ENCODE assay signal across 9 mouse cellular contexts in the genomic region with DNA sequence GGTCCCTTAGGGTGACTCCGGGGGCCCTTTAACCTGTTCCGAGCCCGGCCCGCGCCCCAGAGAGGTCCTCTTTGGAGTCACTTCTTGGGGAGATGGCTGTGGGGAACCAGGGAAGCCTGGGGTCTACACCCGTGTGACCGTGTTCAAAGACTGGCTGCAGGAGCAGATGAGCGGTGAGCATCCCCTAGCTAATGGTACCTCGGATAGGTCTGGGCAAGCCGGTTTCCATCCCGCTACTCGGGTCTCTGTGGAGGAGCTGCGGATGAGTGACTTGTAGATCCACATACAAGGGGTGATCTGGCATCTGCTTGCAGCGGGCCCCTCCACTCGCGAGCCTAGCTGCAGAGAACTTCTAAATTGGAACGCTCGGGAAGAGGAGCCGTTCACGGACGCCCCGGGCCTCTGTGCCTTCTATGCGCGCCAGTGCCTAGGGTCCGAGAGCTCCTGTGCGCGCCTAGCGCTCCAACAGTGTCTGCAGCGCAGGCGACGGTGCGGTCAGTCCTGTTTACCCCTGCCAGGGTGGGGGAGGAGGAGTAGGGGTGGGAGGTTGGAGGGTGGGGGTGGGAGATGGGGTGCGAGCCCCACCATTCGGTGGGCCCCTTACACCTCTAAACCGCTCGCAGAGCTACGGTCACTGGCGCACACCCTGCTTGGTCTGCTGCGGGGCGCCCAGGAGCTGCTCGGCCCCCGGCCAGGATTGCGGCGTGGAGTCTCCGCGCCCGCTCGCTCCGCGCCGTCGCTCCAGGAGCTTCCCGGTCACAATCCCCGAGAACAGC. TPM values are rescaled to one million over a fixed set of nuclear protein-coding genes. Genes with fewer than 3 reads are reported as not detected.
DNase-seq lines count a peak whose midpoint lies in the region; ATAC-seq and TF ChIP-seq lines count a peak whose summit lies in the region.
"Had no signal": no experiment of that assay in that cellular context is flagged by ENCODE, and none has a peak within 500 bp of the region (broad histone marks: within the 10 kb centered on the region; RNA-seq: fewer than 3 reads in every experiment).

No protein-coding gene starts in this region.

- no peak overlapping the region for H3K27ac ChIP-seq in forebrain, embryonic 11.5 days (ENCODE audit: low read depth, low read length)
- no peak overlapping the region for H3K27ac ChIP-seq in liver, embryonic 12.5 days
- no peak overlapping the region for H3K27ac ChIP-seq in stomach, embryonic 16.5 days (ENCODE audit: low read length)

- no peaks in the 10 kb centered on the region for H3K9me3 ChIP-seq in E14TG2a.4 (ENCODE audit: low read length)
- H3K9me3 ChIP-seq in forebrain, embryonic 11.5 days (ENCODE audit: control insufficient read depth, low read length), result no peaks in the 10 kb centered on the region
- H3K9me3 ChIP-seq in liver, embryonic 12.5 days (replicated peaks), result no peaks in the 10 kb centered on the region
- H3K9me3 ChIP-seq in stomach, embryonic 16.5 days (replicated peaks; ENCODE audit: control insufficient read depth, low read length), result no peaks in the 10 kb centered on the region

- DNase-seq in gastrocnemius, postnatal 10 days, result peak; percentile 34
- DNase-seq in gastrocnemius, adult 18-20 months (ENCODE audit: low spot score), result no peak
- DNase-seq in forebrain, embryonic 11.5 days (ENCODE audit: low spot score), result peak; percentile 73
- DNase-seq in left cerebral cortex, postnatal 25 days (ENCODE audit: low spot score in 2 of 2), result no peak
- no peak for DNase-seq in right cerebral cortex, adult 18-20 months

- H3K36me3 ChIP-seq in E14TG2a.4 (ENCODE audit: insufficient read depth, low read length), result no peaks in the 10 kb centered on the region
- no peaks in the 10 kb centered on the region for H3K36me3 ChIP-seq in forebrain, embryonic 11.5 days (ENCODE audit: control insufficient read depth, insufficient read depth, low read length)
- H3K36me3 ChIP-seq in liver, embryonic 12.5 days, result no peaks in the 10 kb centered on the region
- H3K36me3 ChIP-seq in stomach, embryonic 16.5 days (ENCODE audit: control insufficient read depth, insufficient read depth, low read length), result no peaks in the 10 kb centered on the region

- H3K4me3 ChIP-seq in E14TG2a.4 (replicated peaks; ENCODE audit: low read length), result peak overlapping the region; percentile 82
- H3K4me3 ChIP-seq in forebrain, embryonic 11.5 days (ENCODE audit: low read depth, low read length), result peak overlapping the region; percentile 45
- H3K4me3 ChIP-seq in liver, embryonic 12.5 days, result peak overlapping the region; percentile 42
- peak overlapping the region; percentile 60 for H3K4me3 ChIP-seq in stomach, embryonic 16.5 days (replicated peaks; ENCODE audit: low read length)

- H3K4me1 ChIP-seq in E14TG2a.4 (replicated peaks; ENCODE audit: low read depth, low read length), result peaks cover 63% of the 10 kb centered on the region
- H3K4me1 ChIP-seq in forebrain, embryonic 11.5 days (replicated peaks; ENCODE audit: control insufficient read depth, insufficient read depth, low read length), result peaks cover 7% of the 10 kb centered on the region; the same call in 1 of the 2 replicates
- H3K4me1 ChIP-seq in liver, embryonic 12.5 days, result 0 out of 2 replicates have a peak, but pooled peaks cover 11% of the 10 kb centered on the region
- H3K4me1 ChIP-seq in stomach, embryonic 16.5 days (ENCODE audit: control insufficient read depth, insufficient read depth, low read length), result peaks cover 3% of the 10 kb centered on the region; the same call in 1 of the 2 replicates

- intact Hi-C loops in left cerebral cortex, postnatal 25 days (cut with DNase I), result loop anchor here (1.0 to 2.0 kb wide), 3 partner anchors 88 to 536 kb away; no protein-coding TSS in a partner anchor

- TF ChIP-seq CTCF in E14TG2a.4 (conservative IDR thresholded peaks at IDR 0.05; ENCODE audit: low read length), result no peak

- H3K9ac ChIP-seq in forebrain, embryonic 11.5 days (ENCODE audit: low read length), result peak overlapping the region; percentile 65
- peak overlapping the region; percentile 48; the same call in 1 of the 2 replicates for H3K9ac ChIP-seq in liver, embryonic 12.5 days
- H3K9ac ChIP-seq in stomach, embryonic 16.5 days (ENCODE audit: low read length), result peak overlapping the region; percentile 72

- H3K27me3 ChIP-seq in E14TG2a.4 (ENCODE audit: insufficient read depth, low read length), result peaks cover 71% of the 10 kb centered on the region
- H3K27me3 ChIP-seq in forebrain, embryonic 11.5 days (ENCODE audit: control insufficient read depth, insufficient read depth, low read length), result peaks cover 28% of the 10 kb centered on the region
- peaks cover 99% of the 10 kb centered on the region for H3K27me3 ChIP-seq in liver, embryonic 12.5 days (replicated peaks)
- peaks cover 42% of the 10 kb centered on the region for H3K27me3 ChIP-seq in stomach, embryonic 16.5 days (ENCODE audit: control insufficient read depth, insufficient read depth, low read length)

- peak overlapping the region; percentile 84 for H3K4me2 ChIP-seq in forebrain, embryonic 11.5 days (ENCODE audit: low read depth, low read length, severe bottlenecking)
- peak overlapping the region; percentile 67 for H3K4me2 ChIP-seq in liver, embryonic 12.5 days
- H3K4me2 ChIP-seq in stomach, embryonic 16.5 days (ENCODE audit: low read depth, low read length), result peak overlapping the region; percentile 98

- ATAC-seq in forebrain, embryonic 11.5 days (replicated peaks; ENCODE audit: low FRiP score), result peak; percentile 54
- no peak for ATAC-seq in liver, embryonic 12.5 days
- 0 out of 2 replicates have a peak, but pooled peaks have one; percentile 18 for ATAC-seq in stomach, embryonic 16.5 days (ENCODE audit: insufficient read depth, low FRiP score)
- ATAC-seq: Patski had no signal

- WGBS in forebrain, embryonic 11.5 days, result 2% methylated on average over 54 of the region's 54 CpGs
- WGBS in liver, embryonic 12.5 days (ENCODE audit: insufficient replicate concordance), result 3% methylated on average over 54 of the region's 54 CpGs
- 3% methylated on average over 54 of the region's 54 CpGs for WGBS in stomach, embryonic 16.5 days

RNA-seq across cellular contexts. Expression of gene Prss56, which starts 3.3 kb away (rescaled TPM):
- not detected for total RNA-seq in gastrocnemius, postnatal 10 days (2021)
- not detected for total RNA-seq in gastrocnemius, adult 18-20 months (2021)
- polyA plus RNA-seq in forebrain, embryonic 11.5 days (2014; fragmentation: Nextera tagmentation; extraction: Ambion mirVana), result not detected in 2 replicates
- not detected in 2 replicates for polyA plus RNA-seq in liver, embryonic 12.5 days (2016; fragmentation: Nextera tagmentation; extraction: Ambion mirVana)
- not detected in 2 replicates for polyA plus RNA-seq in stomach, embryonic 16.5 days (2015; fragmentation: Nextera tagmentation; extraction: Ambion mirVana)
- total RNA-seq in left cerebral cortex, postnatal 25 days (2021), result 1 to 10 TPM; 2.1 to 2.4 TPM

RNA-seq across cellular contexts. Expression of gene Chrnd, which starts 4.0 kb away (rescaled TPM):
- 1 to 10 TPM; 8.0 to 8.2 TPM for total RNA-seq in gastrocnemius, postnatal 10 days (2021)
- 1 to 10 TPM; 2.4 to 3.2 TPM for total RNA-seq in gastrocnemius, adult 18-20 months (2021)
- 0.07 TPM in 1 of 2 replicates, not detected in the other for polyA plus RNA-seq in forebrain, embryonic 11.5 days (2014; fragmentation: Nextera tagmentation; extraction: Ambion mirVana)
- 0.07 TPM in 1 of 2 replicates, not detected in the other for polyA plus RNA-seq in liver, embryonic 12.5 days (2016; fragmentation: Nextera tagmentation; extraction: Ambion mirVana)
- polyA plus RNA-seq in stomach, embryonic 16.5 days (2015; fragmentation: Nextera tagmentation; extraction: Ambion mirVana), result 0.10 and 2.0 TPM in 2 replicates
- not detected for total RNA-seq in left cerebral cortex, postnatal 25 days (2021)
- polyA plus RNA-seq: Patski had no signal

RNA-seq across cellular contexts. Expression of gene Chrng, which starts 18.0 kb away (rescaled TPM):
- total RNA-seq in gastrocnemius, postnatal 10 days (2021), result 1 to 10 TPM; 3.0 to 3.5 TPM
- total RNA-seq in gastrocnemius, adult 18-20 months (2021), result not detected
- 0.23 TPM in 1 of 2 replicates, not detected in the other for polyA plus RNA-seq in forebrain, embryonic 11.5 days (2014; fragmentation: Nextera tagmentation; extraction: Ambion mirVana)
- polyA plus RNA-seq in liver, embryonic 12.5 days (2016; fragmentation: Nextera tagmentation; extraction: Ambion mirVana), result 0.52 and 0.54 TPM in 2 replicates
- polyA plus RNA-seq in stomach, embryonic 16.5 days (2015; fragmentation: Nextera tagmentation; extraction: Ambion mirVana), result 0.16 and 5.7 TPM in 2 replicates
- total RNA-seq in left cerebral cortex, postnatal 25 days (2021), result not detected
- polyA plus RNA-seq: Patski had no signal

RNA-seq across cellular contexts. Expression of gene Eif4e2, which starts 27.3 kb away (rescaled TPM):
- 10 to 100 TPM; 66.3 to 70.8 TPM for total RNA-seq in gastrocnemius, postnatal 10 days (2021)
- total RNA-seq in gastrocnemius, adult 18-20 months (2021), result 10 to 100 TPM; 49.6 to 51.0 TPM
- polyA plus RNA-seq in forebrain, embryonic 11.5 days (2014; fragmentation: Nextera tagmentation; extraction: Ambion mirVana), result 138 and 141 TPM in 2 replicates
- 114 and 117 TPM in 2 replicates for polyA plus RNA-seq in liver, embryonic 12.5 days (2016; fragmentation: Nextera tagmentation; extraction: Ambion mirVana)
- 147 and 150 TPM in 2 replicates for polyA plus RNA-seq in stomach, embryonic 16.5 days (2015; fragmentation: Nextera tagmentation; extraction: Ambion mirVana)
- 10 to 100 TPM; 68.0 to 69.0 TPM for total RNA-seq in left cerebral cortex, postnatal 25 days (2021)

RNA-seq across cellular contexts. Expression of gene Ecel1, which starts 30.1 kb away (rescaled TPM):
- total RNA-seq in gastrocnemius, postnatal 10 days (2021), result under 1 TPM in 1 of 2 experiments, not detected in 1; 0.09 TPM
- total RNA-seq in gastrocnemius, adult 18-20 months (2021), result not detected
- 5.4 and 6.2 TPM in 2 replicates for polyA plus RNA-seq in forebrain, embryonic 11.5 days (2014; fragmentation: Nextera tagmentation; extraction: Ambion mirVana)
- 0.12 and 0.35 TPM in 2 replicates for polyA plus RNA-seq in liver, embryonic 12.5 days (2016; fragmentation: Nextera tagmentation; extraction: Ambion mirVana)
- 3.0 and 5.7 TPM in 2 replicates for polyA plus RNA-seq in stomach, embryonic 16.5 days (2015; fragmentation: Nextera tagmentation; extraction: Ambion mirVana)
- total RNA-seq in left cerebral cortex, postnatal 25 days (2021), result 10 to 100 TPM in 1 of 2 experiments, 1 to 10 TPM in 1; 6.6 to 14.8 TPM

Comparison
In these comparisons a context has a peak if more than half of its experiments do, and no peak if none do; other contexts are left out.
1. DNase-seq: peak in gastrocnemius, postnatal 10 days (single experiment) and forebrain, embryonic 11.5 days (single experiment); none in gastrocnemius, adult 18-20 months (single experiment), left cerebral cortex, postnatal 25 days (0 of 2) and right cerebral cortex, adult 18-20 months (single experiment).
2. Peak in every context shown above with its lines, with median percentiles within 50 percentile points of each other: H3K4me3 ChIP-seq, H3K4me2 ChIP-seq and H3K9ac ChIP-seq.